Mouse (Mus musculus) thymus, postnatal 0 days (tissue): ENCODE measurements around the gene Trp53bp1. TPM values are rescaled to one million over a fixed set of nuclear protein-coding genes. Genes with fewer than 3 reads are reported as not detected.

ENCODE experiments used
- polyA plus RNA-seq: library from polyadenylated mRNA; unstranded; fragments of >200 nt; fragmentation: Nextera tagmentation; extraction: Ambion mirVana; gene quantifications from 2 replicates; pipeline ENCODE4 v1.2.1, GENCODE M21; 2015

Gene Trp53bp1
- polyA plus RNA-seq, 1 experiment from 2014 or later, result 24.3 TPM

Other genes starting within 250 kb of the Trp53bp1 start
- 0.30 and 0.46 TPM in 2 replicates for gene Epb42, start 234.3 kb downstream of the Trp53bp1 start, polyA plus RNA-seq
- gene Tgm5, start 185.6 kb downstream of the Trp53bp1 start, polyA plus RNA-seq, result 0.31 and 0.42 TPM in 2 replicates
- 0.37 and 0.38 TPM in 2 replicates for gene Tgm7, start 161.6 kb downstream of the Trp53bp1 start, polyA plus RNA-seq
- gene Adal, start 131.0 kb downstream of the Trp53bp1 start, polyA plus RNA-seq, result 20.3 and 21.3 TPM in 2 replicates
- gene Lcmt2, start 130.8 kb downstream of the Trp53bp1 start, polyA plus RNA-seq, result 23.4 and 25.5 TPM in 2 replicates
- gene Tubgcp4, start 100.8 kb downstream of the Trp53bp1 start, polyA plus RNA-seq, result 45.5 and 51.2 TPM in 2 replicates
- gene Zscan29, start 100.3 kb downstream of the Trp53bp1 start, polyA plus RNA-seq, result 9.4 and 11.5 TPM in 2 replicates
- 0.28 and 0.39 TPM in 2 replicates for gene Map1a, start 18.2 kb upstream of the Trp53bp1 start, polyA plus RNA-seq
- gene Ppip5k1, start 84.0 kb upstream of the Trp53bp1 start, polyA plus RNA-seq, result 8.5 and 8.7 TPM in 2 replicates
- gene Ckmt1, start 86.3 kb upstream of the Trp53bp1 start, polyA plus RNA-seq, result 5.9 and 7.0 TPM in 2 replicates
- 0.07 TPM in 1 of 2 replicates, not detected in the other for gene Strc, start 115.8 kb upstream of the Trp53bp1 start, polyA plus RNA-seq
- gene Pdia3, start 142.4 kb upstream of the Trp53bp1 start, polyA plus RNA-seq, result 319 and 390 TPM in 2 replicates
- gene Catsper2, start 142.4 kb upstream of the Trp53bp1 start, polyA plus RNA-seq, result 1.6 and 2.1 TPM in 2 replicates
- gene Ell3, start 172.9 kb upstream of the Trp53bp1 start, polyA plus RNA-seq, result 1.6 TPM in 2 replicates
- gene Serf2, start 177.8 kb upstream of the Trp53bp1 start, polyA plus RNA-seq, result 522 and 560 TPM in 2 replicates
- 111 and 114 TPM in 2 replicates for gene Hypk, start 181.9 kb upstream of the Trp53bp1 start, polyA plus RNA-seq
- gene Serinc4, start 185.4 kb upstream of the Trp53bp1 start, polyA plus RNA-seq, result 0.14 and 0.27 TPM in 2 replicates
- 55.0 and 56.2 TPM in 2 replicates for gene Mfap1b, start 202.7 kb upstream of the Trp53bp1 start, polyA plus RNA-seq
- gene Mfap1a, start 235.3 kb upstream of the Trp53bp1 start, polyA plus RNA-seq, result 30.6 and 34.0 TPM in 2 replicates
- gene Wdr76, start 235.3 kb upstream of the Trp53bp1 start, polyA plus RNA-seq, result 21.5 and 23.5 TPM in 2 replicates